Mouse (Mus musculus) MEL (cell line): Measurements from ENCODE around the gene Emsy. TPM values are rescaled to one million over a fixed set of nuclear protein-coding genes. Genes with fewer than 3 reads are reported as not detected.
A peak's percentile ranks its signal among the peaks of the same experiment; 100 is the strongest.

Source experiments
- DNase-seq: peaks from one replicate; pipeline ENCODE4 v3.0.0; 2011; ENCODE audit warnings: low read depth, low spot score
- H3K27ac ChIP-seq: 2 replicates; pipeline ENCODE4 v1.5.1; 2012; ENCODE audit warnings: low read depth, mild to moderate bottlenecking, control low read depth, low read length, moderate library complexity; ENCODE audit not compliant: control insufficient read depth
- H3K27me3 ChIP-seq, 2 experiments: fragments of 150-350 bp in 1 of 2; sonication (generic) in 1 of 2; 2 replicates each; pipeline ENCODE4 v1.6.1; 2012; ENCODE audit warnings: low read length in 2 of 2, mild to moderate bottlenecking in 2 of 2, improper control_type of control experiment in 1 of 2, moderate library complexity in 1 of 2; ENCODE audit not compliant: insufficient read depth in 2 of 2, control insufficient read depth in 1 of 2
- H3K36me3 ChIP-seq, 2 experiments: 2 replicates each; pipeline ENCODE4 v1.6.1; 2012 to 2014; ENCODE audit warnings: low read length in 2 of 2, improper control_type of control experiment in 1 of 2, inconsistent platforms in 1 of 2, mild to moderate bottlenecking in 1 of 2; ENCODE audit not compliant: insufficient read depth in 2 of 2, control insufficient read depth in 1 of 2
- H3K4me1 ChIP-seq, 2 experiments: fragments of 150-350 bp in 1 of 2; sonication (generic) in 1 of 2; 2 replicates each; pipeline ENCODE4 v1.6.1; 2012; ENCODE audit warnings: low read length in 2 of 2, improper control_type of control experiment in 1 of 2, mild to moderate bottlenecking in 1 of 2; ENCODE audit not compliant: insufficient read depth in 2 of 2, control insufficient read depth in 1 of 2
- H3K4me3 ChIP-seq, 2 experiments: fragments of 150-350 bp in 1 of 2; sonication (generic) in 1 of 2; 2 replicates each; pipeline ENCODE4 v1.5.1; 2012; ENCODE audit warnings: low read depth in 2 of 2, low read length in 2 of 2, mild to moderate bottlenecking in 2 of 2, moderate library complexity in 2 of 2, control low read depth in 1 of 2, improper control_type of control experiment in 1 of 2; ENCODE audit not compliant: control insufficient read depth in 1 of 2, insufficient read depth in 1 of 2
- H3K79me2 ChIP-seq: 2 replicates; pipeline ENCODE4 v1.6.1; 2012; ENCODE audit warnings: mild to moderate bottlenecking, low read length, moderate library complexity; ENCODE audit not compliant: control insufficient read depth, poor library complexity, insufficient read depth
- H3K9ac ChIP-seq: 2 replicates; pipeline ENCODE4 v1.6.1; 2012; ENCODE audit warnings: low read depth, mild to moderate bottlenecking, control low read depth, low read length, moderate library complexity; ENCODE audit not compliant: control insufficient read depth, poor library complexity, severe bottlenecking
- H3K9me3 ChIP-seq: fragments of 150-350 bp; sonication (generic); replicated peaks from 2 replicates; pipeline ENCODE4 v1.6.1; 2012; ENCODE audit warnings: mild to moderate bottlenecking, low read length, improper control_type of control experiment, moderate library complexity; ENCODE audit not compliant: insufficient read depth
- BHLHE40 ChIP-seq: IDR thresholded peaks from 2 replicates; pipeline ENCODE4 v1.6.1; 2012; ENCODE audit warnings: low read depth, mild to moderate bottlenecking, inconsistent platforms, low read length, improper control_type of control experiment, borderline replicate concordance
- ETS1 ChIP-seq: IDR thresholded peaks from 2 replicates; pipeline ENCODE4 v1.6.1; 2012; ENCODE audit warnings: low read depth, mild to moderate bottlenecking, inconsistent platforms, low read length, improper control_type of control experiment, moderate library complexity
- GABPA ChIP-seq: IDR thresholded peaks from 2 replicates; pipeline ENCODE4 v1.6.1; 2012; ENCODE audit warnings: low read depth, mild to moderate bottlenecking, inconsistent platforms, low read length, improper control_type of control experiment, moderate library complexity
- MAX ChIP-seq: IDR thresholded peaks from 2 replicates; pipeline ENCODE4 v1.6.1; 2011; ENCODE audit warnings: low read length, improper control_type of control experiment
- MYC ChIP-seq: IDR thresholded peaks from 2 replicates; pipeline ENCODE4 v1.6.1; 2011; ENCODE audit warnings: low read depth, mild to moderate bottlenecking, low read length, improper control_type of control experiment, moderate library complexity
- NELFE ChIP-seq: IDR thresholded peaks from 2 replicates; pipeline ENCODE4 v1.6.1; 2011; ENCODE audit warnings: low read depth, low read length, improper control_type of control experiment
- NRF1 ChIP-seq: IDR thresholded peaks from 2 replicates; pipeline ENCODE4 v1.6.1; 2014; ENCODE audit warnings: low read depth, mild to moderate bottlenecking, inconsistent platforms, low read length, improper control_type of control experiment, moderate library complexity; ENCODE audit not compliant: poor library complexity, insufficient read depth, severe bottlenecking
- POLR2AphosphoS5 ChIP-seq: IDR thresholded peaks from 2 replicates; pipeline ENCODE4 v1.6.1; 2012; ENCODE audit warnings: low read depth, borderline replicate concordance, mild to moderate bottlenecking, inconsistent platforms, low read length, moderate library complexity, mixed read lengths
- ZC3H11A ChIP-seq: IDR thresholded peaks from 2 replicates; pipeline ENCODE4 v1.6.1; 2012; ENCODE audit warnings: low read depth, mild to moderate bottlenecking, inconsistent platforms, low read length, improper control_type of control experiment
- ZNF384 ChIP-seq: IDR thresholded peaks from 2 replicates; pipeline ENCODE4 v1.6.1; 2012; ENCODE audit warnings: low read depth, mild to moderate bottlenecking, inconsistent platforms, low read length, improper control_type of control experiment
- polyA plus RNA-seq, 2 experiments: library from polyadenylated mRNA; stranded (reverse) in 1 of 2; unstranded in 1 of 2; fragments of >175 nt in 1 of 2; fragments of >200 nt in 1 of 2; gene quantifications; 2 replicates each; pipeline versions ENCODE4 v1.2.1 to v1.2.4; 2012; ENCODE audit warnings: low replicate concordance in 2 of 2, low read depth in 1 of 2; ENCODE audit not compliant: insufficient read length in 2 of 2, insufficient read depth in 1 of 2, missing spikeins in 1 of 2
- total RNA-seq: library from RNA; depleted of rRNA; stranded (reverse); fragments of 300-350 nt; gene quantifications from 2 replicates; pipeline ENCODE4 v1.2.3, GENCODE M21; 2012

The Emsy gene
- total and polyA plus RNA-seq, 3 experiments, result 10.2 to 24.1 TPM; not detected in 1

DNA sequence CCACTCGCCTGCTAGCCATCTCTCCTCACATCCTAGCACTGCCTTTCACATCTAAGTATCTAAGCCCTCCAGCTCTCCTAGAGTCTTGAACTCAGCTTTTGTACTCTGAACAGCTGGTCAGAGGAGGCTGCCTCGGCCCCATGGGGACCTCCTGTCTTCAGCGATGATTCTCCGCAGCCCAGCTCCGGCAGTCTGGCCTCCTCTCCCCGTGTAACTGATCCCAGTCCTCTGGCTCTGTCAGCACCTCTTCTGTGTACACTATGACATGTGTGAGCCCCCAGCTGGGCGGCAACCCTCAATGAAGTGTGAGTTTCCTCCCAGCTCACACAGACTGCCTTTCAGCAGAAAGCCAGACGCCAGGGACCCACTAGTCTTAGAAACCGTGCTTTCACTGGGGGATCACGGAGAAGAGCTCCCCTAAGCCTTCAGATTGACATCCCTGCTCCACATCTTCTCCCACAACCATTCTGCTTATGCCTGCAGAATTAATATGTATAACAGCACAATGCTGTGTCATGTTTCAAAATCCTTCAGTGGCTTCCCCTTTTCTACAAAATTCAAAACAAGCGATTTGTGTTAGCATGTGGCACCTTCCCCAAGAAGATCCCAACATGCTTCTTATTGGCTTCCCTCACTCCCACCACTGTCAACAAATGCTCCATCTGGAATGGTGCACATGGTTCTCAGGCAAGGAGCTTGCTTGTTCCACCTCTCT, 15.8 kb upstream of the Emsy start:
- no peaks in the 10 kb centered on the region for H3K9me3 ChIP-seq
- no peak overlapping the region for H3K9ac ChIP-seq
- 0 out of 4 replicates have a peak, but pooled peaks cover 0 to 2% of the 10 kb centered on the region in 2 experiments for H3K27me3 ChIP-seq
- H3K4me1 ChIP-seq, result peaks cover 0 to 13% of the 10 kb centered on the region in 2 experiments; a peak in 2 of 4 replicates
- H3K36me3 ChIP-seq, result peaks cover 0 to 6% of the 10 kb centered on the region in 2 experiments; a peak in 2 of 4 replicates
- H3K27ac ChIP-seq, result no peak overlapping the region
- TF ChIP-seq ZC3H11A (no peak), MAX (peak; percentile 23; the same call in 1 of the 2 replicates)
- H3K79me2 ChIP-seq, result no peaks in the 10 kb centered on the region
- DNase-seq, result peak; percentile 36
- no peak overlapping the region for H3K4me3 ChIP-seq

GRCm38 (mm10) chr7:98671416-98671815, 14.8 kb upstream of the Emsy start:
- Histone ChIP-seq H3K27ac (no peak overlapping the region), H3K9me3 (no peaks in the 10 kb centered on the region), H3K79me2 (no peaks in the 10 kb centered on the region), H3K36me3 (peaks cover 0 to 6% of the 10 kb centered on the region in 2 experiments; a peak in 2 of 4 replicates), H3K4me3 (no peak overlapping the region), H3K9ac (no peak overlapping the region), H3K4me1 (peaks cover 0 to 13% of the 10 kb centered on the region in 2 experiments; a peak in 2 of 4 replicates), H3K27me3 (0 out of 4 replicates have a peak, but pooled peaks cover 0 to 2% of the 10 kb centered on the region in 2 experiments)
- no peak for DNase-seq
- TF ChIP-seq ZNF384, result no peak

DNA sequence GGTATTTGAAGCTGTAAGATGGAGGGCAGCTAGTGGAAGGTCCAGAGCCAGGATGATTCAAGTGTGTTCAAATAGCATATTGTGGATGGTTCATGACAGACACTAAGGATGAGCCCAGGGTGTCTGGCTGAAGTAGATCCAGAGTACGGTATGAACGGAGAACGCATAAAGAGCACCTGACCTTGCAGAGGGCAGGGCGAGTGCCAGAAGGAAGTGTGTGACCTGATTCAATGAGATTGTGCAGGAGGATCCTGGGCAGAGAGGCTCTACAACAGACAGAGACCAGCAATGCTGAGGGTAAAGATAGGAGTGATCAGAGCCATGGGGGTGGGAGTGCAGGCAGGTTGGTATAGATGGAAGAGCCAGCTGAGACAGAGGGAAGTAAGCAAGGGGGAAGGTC, 14.2 kb upstream of the Emsy start:
- no peak for TF ChIP-seq ETS1
- TF ChIP-seq ZNF384, result no peak
- no peak for TF ChIP-seq NELFE
- no peak for TF ChIP-seq GABPA
- TF ChIP-seq NRF1, result no peak
- no peak for TF ChIP-seq MYC
- TF ChIP-seq BHLHE40, result no peak
- TF ChIP-seq POLR2AphosphoS5, result no peak
- TF ChIP-seq, all 39 proteins: peak for 0
- Histone ChIP-seq H3K79me2 (no peaks in the 10 kb centered on the region), H3K27me3 (no peaks in the 10 kb centered on the region), H3K9me3 (no peaks in the 10 kb centered on the region), H3K27ac (no peak overlapping the region), H3K4me3 (no peak overlapping the region), H3K36me3 (peaks cover 0 to 6% of the 10 kb centered on the region in 2 experiments; a peak in 2 of 4 replicates), H3K4me1 (peaks cover 0 to 13% of the 10 kb centered on the region in 2 experiments; a peak in 2 of 4 replicates), H3K9ac (no peak overlapping the region)
- no peak for DNase-seq
